Mouse (Mus musculus) kidney, embryonic 14.5 days (tissue): Measurements from ENCODE around the gene Hs1bp3. TPM values are rescaled to one million over a fixed set of nuclear protein-coding genes. Genes with fewer than 3 reads are reported as not detected.

Experiments
- ATAC-seq: fragments of 200-750 bp; cut with Nextera tagmentation; 2 replicates; pipeline ENCODE4 v1.8.0; 2017; ENCODE audit warnings: moderate number of reproducible peaks, mild to moderate bottlenecking, moderate TSS enrichment, moderate library complexity; ENCODE audit not compliant: low FRiP score, low TSS enrichment
- H3K27ac ChIP-seq: fragments of 300-500 bp; sonication (generic); 2 replicates; pipeline ENCODE4 v1.5.1; 2014; ENCODE audit warnings: low read depth, mild to moderate bottlenecking, low read length, moderate library complexity, mixed read lengths
- H3K27me3 ChIP-seq: fragments of 300-500 bp; sonication (generic); 2 replicates; pipeline ENCODE4 v1.6.1; 2014; ENCODE audit warnings: mild to moderate bottlenecking, low read length; ENCODE audit not compliant: control insufficient read depth, insufficient read depth
- H3K36me3 ChIP-seq: fragments of 300-500 bp; sonication (generic); 2 replicates; pipeline ENCODE4 v1.6.1; 2014; ENCODE audit warnings: low read length, mixed read lengths; ENCODE audit not compliant: control insufficient read depth, insufficient read depth
- H3K4me1 ChIP-seq: fragments of 300-500 bp; sonication (generic); 2 replicates; pipeline ENCODE4 v1.6.1; 2014; ENCODE audit warnings: low read length, mixed read lengths; ENCODE audit not compliant: control insufficient read depth, insufficient read depth
- H3K4me2 ChIP-seq: fragments of 300-500 bp; sonication (generic); replicated peaks from 2 replicates; pipeline ENCODE4 v1.6.1; 2014; ENCODE audit warnings: low read depth, mild to moderate bottlenecking, low read length
- H3K4me3 ChIP-seq: fragments of 300-500 bp; sonication (generic); 2 replicates; pipeline ENCODE4 v1.5.1; 2014; ENCODE audit warnings: mild to moderate bottlenecking, low read length
- H3K9ac ChIP-seq: fragments of 300-500 bp; sonication (generic); 2 replicates; pipeline ENCODE4 v1.6.1; 2014; ENCODE audit warnings: low read depth, mild to moderate bottlenecking, low read length, moderate library complexity
- H3K9me3 ChIP-seq: fragments of 300-500 bp; sonication (generic); 2 replicates; pipeline ENCODE4 v1.6.1; 2016; ENCODE audit warnings: low read length; ENCODE audit not compliant: control insufficient read depth
- whole genome bisulfite sequencing: fragments of 180-500 bp; shearing (Covaris S2); extraction: QIAGEN DNeasy Blood & Tissue Kit; methylation state at CpG from one replicate; pipeline ENCODE4 v1.1.7; 2014; 5-methylcytosine and 5-hydroxymethylcytosine counted together
- polyA plus RNA-seq: library from polyadenylated mRNA; unstranded; fragments of >200 nt; fragmentation: Nextera tagmentation; extraction: Ambion mirVana; gene quantifications from 2 replicates; pipeline ENCODE4 v1.2.1, GENCODE M21; 2014

Gene Hs1bp3
- polyA plus RNA-seq, result 9.1 and 11.6 TPM in 2 replicates

DNA sequence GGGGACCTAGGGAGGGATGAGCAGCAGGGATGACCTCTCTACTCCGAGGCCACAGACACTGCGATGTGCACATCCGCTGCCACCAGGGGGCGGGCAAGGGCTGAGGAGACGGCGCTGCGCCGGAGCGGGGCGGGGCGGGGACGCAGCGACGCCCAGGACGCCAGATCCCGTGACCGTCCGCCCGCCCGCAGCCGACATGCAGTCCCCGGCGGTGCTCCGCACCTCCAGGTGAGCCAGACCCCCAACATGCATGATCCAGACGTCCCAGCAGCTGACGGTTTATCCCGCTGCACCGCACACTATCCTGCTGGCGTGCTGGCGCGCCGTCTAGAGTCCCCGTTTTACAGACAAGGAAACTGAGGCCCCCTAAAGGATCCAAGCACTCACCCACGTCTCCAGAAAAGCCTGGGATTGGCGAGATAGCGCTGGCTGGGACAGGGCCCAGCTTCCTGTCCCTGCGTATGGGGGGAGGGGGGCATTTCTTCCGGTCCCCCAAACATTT, at the start of gene Hs1bp3:
Gene Hs1bp3, plus strand, starts transcription at position 163 of the 502 bp plus-strand sequence.
- Histone ChIP-seq H3K4me3 (peak within 1 kb of the TSS; percentile 72), H3K36me3 (peaks cover 7% of the 10 kb centered on the region; the same call in 1 of the 2 replicates), H3K4me1 (peaks cover 4% of the 10 kb centered on the region; the same call in 1 of the 2 replicates), H3K9ac (peak within 1 kb of the TSS; percentile 78), H3K9me3 (no peaks in the 10 kb centered on the region), H3K27me3 (no peaks in the 10 kb centered on the region), H3K27ac (no peak within 1 kb of the TSS), H3K4me2 (peak within 1 kb of the TSS; percentile 69)
- ATAC-seq, result peak; percentile 87
- under 1% methylated on average over 38 of the region's 38 CpGs for WGBS

DNA sequence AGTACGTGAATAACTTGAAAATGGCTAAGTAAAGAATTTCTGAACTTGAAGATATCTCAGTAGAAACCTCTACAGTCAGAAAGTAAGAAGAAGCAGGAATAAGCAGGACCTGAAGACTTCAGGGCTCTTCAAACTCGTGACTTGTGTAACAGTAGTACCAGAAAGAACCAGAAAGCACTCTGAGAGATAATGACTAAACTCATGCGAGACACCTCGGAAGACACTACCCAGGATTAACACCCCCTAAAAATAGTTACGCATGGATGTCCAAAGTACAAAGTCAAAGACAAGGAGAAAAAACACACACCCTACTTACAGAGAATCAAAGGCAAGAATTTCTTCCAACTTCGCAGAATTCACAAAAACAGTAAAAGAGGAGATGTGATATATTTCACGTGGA, 46.9 kb upstream of the Hs1bp3 start:
- no peaks in the 10 kb centered on the region; the same call in 1 of the 2 replicates for H3K36me3 ChIP-seq
- H3K4me2 ChIP-seq, result no peak overlapping the region
- ATAC-seq, result no peak
- WGBS, result 88% methylated on average over 7 of the region's 7 CpGs
- H3K4me3 ChIP-seq, result no peak overlapping the region
- H3K9ac ChIP-seq, result no peak overlapping the region
- H3K9me3 ChIP-seq, result no peaks in the 10 kb centered on the region
- no peak overlapping the region for H3K27ac ChIP-seq
- H3K4me1 ChIP-seq, result no peaks in the 10 kb centered on the region
- H3K27me3 ChIP-seq, result no peaks in the 10 kb centered on the region

DNA sequence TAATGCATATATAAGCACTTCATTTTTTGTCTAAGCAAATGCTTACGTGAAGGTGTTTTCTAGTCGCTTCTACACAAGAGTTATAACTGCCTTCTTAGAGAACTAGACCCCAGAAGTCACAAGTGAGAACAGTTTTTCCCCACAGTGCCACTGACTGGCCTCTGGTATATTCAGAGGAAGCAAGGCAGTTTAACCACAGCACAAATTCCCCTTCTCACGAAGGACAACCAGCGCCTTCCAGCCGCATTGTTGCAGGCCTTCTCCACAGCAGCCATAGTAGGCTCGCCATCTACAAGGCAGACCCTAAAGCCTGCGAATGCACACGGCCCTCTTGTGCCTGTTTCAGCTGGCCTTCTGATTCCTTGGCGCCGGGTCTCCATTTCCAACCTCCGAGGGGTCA, 43.6 kb upstream of the Hs1bp3 start:
- no peak overlapping the region for H3K27ac ChIP-seq
- ATAC-seq, result no peak
- no peaks in the 10 kb centered on the region for H3K4me1 ChIP-seq
- no peak overlapping the region for H3K9ac ChIP-seq
- no peaks in the 10 kb centered on the region; the same call in 1 of the 2 replicates for H3K36me3 ChIP-seq
- H3K9me3 ChIP-seq, result no peaks in the 10 kb centered on the region
- H3K27me3 ChIP-seq, result no peaks in the 10 kb centered on the region
- WGBS, result 96% methylated on average over 11 of the region's 11 CpGs
- no peak overlapping the region for H3K4me2 ChIP-seq
- no peak overlapping the region for H3K4me3 ChIP-seq

DNA sequence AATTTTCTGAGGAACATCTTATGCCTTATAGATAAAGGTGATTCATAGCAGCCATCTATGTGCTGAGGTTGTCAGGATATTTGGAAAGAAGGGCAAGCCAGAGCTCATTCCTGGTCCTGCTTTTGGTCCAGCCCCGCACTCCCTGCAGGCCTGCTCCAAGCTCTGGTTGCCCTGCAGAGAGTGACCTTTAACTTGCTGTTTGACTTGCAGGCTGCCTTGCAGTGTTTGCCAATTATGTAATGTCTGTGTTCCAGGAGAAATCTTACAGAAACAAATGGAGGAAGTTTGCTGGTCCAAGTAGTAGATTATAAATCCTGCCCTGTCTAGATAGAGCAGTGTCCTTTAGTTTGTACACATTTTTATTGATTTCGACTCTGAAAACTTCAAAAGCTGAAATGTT, 41.8 kb upstream of the Hs1bp3 start:
- H3K27me3 ChIP-seq, result no peaks in the 10 kb centered on the region
- WGBS, result 84% methylated on average over 2 of the region's 2 CpGs

DNA sequence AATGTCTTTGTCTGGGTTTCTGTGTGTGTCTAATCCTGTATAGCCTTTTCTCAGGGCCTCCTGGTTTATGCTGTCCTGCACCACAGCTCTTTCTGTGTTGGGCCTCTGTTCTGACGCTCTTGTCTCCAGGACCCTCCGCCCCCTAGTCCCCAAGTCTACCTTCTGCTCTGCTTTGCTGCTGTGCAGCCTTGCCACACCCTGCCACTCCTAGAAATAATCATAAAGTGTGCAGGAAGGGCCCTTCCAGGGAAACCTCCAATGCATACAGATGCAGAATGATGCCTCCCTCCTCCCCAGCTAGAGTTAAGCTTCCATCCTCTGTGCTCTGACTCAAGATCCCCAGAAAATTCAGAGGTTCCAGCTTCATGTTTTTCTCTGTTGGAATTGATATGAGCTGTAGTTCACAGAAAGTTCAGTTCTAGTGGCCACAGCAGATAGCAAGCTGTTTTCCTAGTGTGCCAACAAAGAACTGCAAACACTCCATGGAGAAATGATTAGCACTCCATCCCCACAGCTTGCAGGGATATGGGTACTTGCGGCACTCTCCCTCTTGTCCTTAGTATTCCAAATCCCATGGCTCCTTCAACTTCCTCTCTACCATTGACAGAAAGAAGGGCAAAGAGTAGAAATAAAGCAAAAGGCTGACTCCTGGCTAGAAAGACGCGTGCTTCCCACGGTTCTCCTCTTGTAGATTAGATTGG, 39.6 kb upstream of the Hs1bp3 start:
- Histone ChIP-seq H3K36me3 (no peaks in the 10 kb centered on the region; the same call in 1 of the 2 replicates), H3K4me3 (no peak overlapping the region), H3K27ac (no peak overlapping the region), H3K4me2 (no peak overlapping the region), H3K27me3 (no peaks in the 10 kb centered on the region), H3K4me1 (no peaks in the 10 kb centered on the region), H3K9ac (no peak overlapping the region), H3K9me3 (no peaks in the 10 kb centered on the region)
- 94% methylated on average over 6 of the region's 6 CpGs for WGBS
- no peak for ATAC-seq

More for the DNA sequence above, 41.8 kb upstream of the Hs1bp3 start:
- Histone ChIP-seq H3K9me3 (no peaks in the 10 kb centered on the region), H3K4me1 (no peaks in the 10 kb centered on the region), H3K9ac (no peak overlapping the region), H3K4me3 (no peak overlapping the region), H3K36me3 (no peaks in the 10 kb centered on the region; the same call in 1 of the 2 replicates), H3K4me2 (no peak overlapping the region), H3K27ac (no peak overlapping the region)
- ATAC-seq, result no peak

DNA sequence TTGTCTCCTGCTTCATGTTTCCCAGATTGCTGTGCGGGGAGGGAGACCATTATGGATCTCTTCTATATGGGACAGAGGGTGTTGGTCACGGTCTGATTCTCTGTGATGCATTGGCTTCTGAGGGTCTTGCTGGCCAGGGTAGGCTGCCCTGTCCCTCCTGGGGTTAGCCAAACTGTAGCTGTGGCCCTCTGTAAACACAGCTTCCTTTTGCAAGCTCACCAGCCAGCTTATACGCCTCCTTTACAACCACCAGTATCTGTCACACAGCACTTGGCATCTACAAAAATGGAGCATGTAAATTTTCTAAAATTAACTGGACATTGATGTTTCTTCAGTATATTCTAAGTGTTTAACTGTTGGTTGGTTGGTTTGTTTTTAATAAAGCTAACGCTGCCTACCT, 37.8 kb upstream of the Hs1bp3 start:
- no peak overlapping the region for H3K27ac ChIP-seq
- H3K4me3 ChIP-seq, result no peak overlapping the region
- no peaks in the 10 kb centered on the region for H3K4me1 ChIP-seq
- no peak overlapping the region for H3K9ac ChIP-seq
- no peaks in the 10 kb centered on the region for H3K27me3 ChIP-seq
- no peaks in the 10 kb centered on the region; the same call in 1 of the 2 replicates for H3K36me3 ChIP-seq
- no peak for ATAC-seq
- no peaks in the 10 kb centered on the region for H3K9me3 ChIP-seq
- 90% methylated on average over 4 of the region's 4 CpGs for WGBS
- no peak overlapping the region for H3K4me2 ChIP-seq

DNA sequence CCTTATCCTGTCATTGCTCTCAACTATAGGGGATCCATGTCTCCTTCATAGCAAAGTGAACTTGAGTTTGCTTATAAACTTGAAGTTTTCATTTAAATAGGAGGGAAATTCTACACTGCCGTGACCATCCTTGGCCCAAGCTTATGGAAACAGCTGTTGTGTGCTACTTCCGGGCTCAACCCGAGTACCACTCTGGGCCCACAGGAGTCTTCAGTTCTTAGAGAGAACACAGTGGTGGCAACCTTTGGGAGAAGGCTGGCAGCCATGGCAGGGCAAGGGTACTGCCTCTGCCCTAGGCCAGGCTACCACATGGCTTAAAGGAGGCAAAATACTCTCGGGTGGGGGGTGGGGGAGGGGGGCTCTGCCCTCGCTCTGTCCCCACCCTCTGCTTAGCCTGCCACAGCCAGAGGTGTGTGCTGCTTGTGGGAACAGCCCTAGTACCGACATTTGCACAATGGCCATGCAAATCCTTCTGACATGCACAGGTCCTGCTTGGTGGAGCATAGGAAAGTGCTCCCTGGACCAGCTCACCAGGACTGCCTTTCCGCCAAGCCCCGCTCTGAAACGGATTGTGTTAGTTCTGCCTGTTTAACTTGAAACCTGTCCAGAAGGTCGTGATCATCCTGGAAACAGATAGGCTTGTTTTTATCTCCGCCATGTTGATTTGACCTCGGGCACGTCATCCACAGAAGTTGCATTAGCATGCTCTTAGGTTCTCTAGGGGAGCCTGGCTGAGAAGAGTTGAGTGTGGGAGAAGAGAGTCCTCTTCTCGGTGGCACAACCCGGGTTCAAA, 31.8 kb upstream of the Hs1bp3 start:
- peaks cover 3% of the 10 kb centered on the region; the same call in 1 of the 2 replicates for H3K36me3 ChIP-seq
- 83% methylated on average over 14 of the region's 15 CpGs for WGBS
- no peak for ATAC-seq
- no peaks in the 10 kb centered on the region for H3K27me3 ChIP-seq
- no peak overlapping the region for H3K4me3 ChIP-seq
- no peak overlapping the region for H3K4me2 ChIP-seq
- H3K4me1 ChIP-seq, result no peaks in the 10 kb centered on the region
- H3K9me3 ChIP-seq, result no peaks in the 10 kb centered on the region
- no peak overlapping the region for H3K9ac ChIP-seq
- H3K27ac ChIP-seq, result no peak overlapping the region

DNA sequence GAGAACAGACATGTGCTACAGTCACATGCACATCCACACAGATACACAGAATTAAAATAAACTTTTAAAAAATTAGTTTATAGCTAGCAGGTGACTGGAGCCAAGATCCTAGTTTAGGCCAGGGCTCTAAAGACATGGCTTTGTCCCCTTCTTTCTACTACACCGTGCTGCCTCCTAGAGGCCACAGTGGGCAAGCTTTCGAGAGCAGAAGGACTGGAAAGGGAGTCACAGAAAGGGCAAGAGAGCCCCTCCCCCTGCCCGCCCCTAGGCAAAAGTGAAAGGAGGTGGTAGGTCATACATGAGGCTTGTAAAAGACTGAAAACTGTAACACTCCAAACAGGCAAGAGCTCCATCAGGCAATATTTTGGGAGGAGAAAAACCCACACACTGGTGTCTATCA, 25.3 kb upstream of the Hs1bp3 start:
- Histone ChIP-seq H3K4me1 (no peaks in the 10 kb centered on the region), H3K27ac (no peak overlapping the region), H3K27me3 (no peaks in the 10 kb centered on the region), H3K36me3 (no peaks in the 10 kb centered on the region), H3K4me2 (no peak overlapping the region), H3K4me3 (no peak overlapping the region), H3K9me3 (no peaks in the 10 kb centered on the region), H3K9ac (no peak overlapping the region)
- WGBS, result 60% methylated on average over 3 of the region's 3 CpGs
- 0 out of 2 replicates have a peak, but pooled peaks have one; percentile 43 for ATAC-seq

DNA sequence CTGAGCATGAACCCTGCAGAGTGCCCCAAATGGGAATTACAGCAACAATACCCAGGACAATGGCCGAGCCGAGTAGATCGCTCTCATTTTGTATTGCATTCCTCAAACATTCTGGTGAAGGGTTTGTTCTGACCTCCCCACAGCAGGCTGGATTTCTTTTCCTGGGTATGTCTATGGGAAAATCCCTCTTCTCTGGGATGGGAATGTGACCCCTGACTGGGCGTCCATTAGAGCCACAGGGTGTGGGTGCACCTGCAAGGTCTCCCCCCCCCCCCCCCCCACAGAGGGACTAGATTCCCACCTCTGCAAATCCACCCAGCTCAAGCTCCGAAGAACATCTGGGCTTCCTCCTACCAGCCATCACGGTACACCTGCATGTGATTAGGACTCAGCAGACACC, 24.1 kb upstream of the Hs1bp3 start:
- Histone ChIP-seq H3K4me1 (no peaks in the 10 kb centered on the region), H3K9me3 (no peaks in the 10 kb centered on the region), H3K27me3 (no peaks in the 10 kb centered on the region), H3K27ac (no peak overlapping the region), H3K4me2 (no peak overlapping the region), H3K36me3 (no peaks in the 10 kb centered on the region), H3K4me3 (no peak overlapping the region), H3K9ac (no peak overlapping the region)
- no peak for ATAC-seq
- 92% methylated on average over 6 of the region's 6 CpGs for WGBS
